Mouse (Mus musculus) kidney, postnatal 10 days (tissue): ENCODE measurements around the gene Trpv4.
A peak's percentile ranks its signal among the peaks of the same experiment; 100 is the strongest.

Experiments
- DNase-seq: peaks from one replicate; pipeline ENCODE4 v3.0.0; 2021; ENCODE audit warnings: mixed read lengths

Gene Trpv4

DNA sequence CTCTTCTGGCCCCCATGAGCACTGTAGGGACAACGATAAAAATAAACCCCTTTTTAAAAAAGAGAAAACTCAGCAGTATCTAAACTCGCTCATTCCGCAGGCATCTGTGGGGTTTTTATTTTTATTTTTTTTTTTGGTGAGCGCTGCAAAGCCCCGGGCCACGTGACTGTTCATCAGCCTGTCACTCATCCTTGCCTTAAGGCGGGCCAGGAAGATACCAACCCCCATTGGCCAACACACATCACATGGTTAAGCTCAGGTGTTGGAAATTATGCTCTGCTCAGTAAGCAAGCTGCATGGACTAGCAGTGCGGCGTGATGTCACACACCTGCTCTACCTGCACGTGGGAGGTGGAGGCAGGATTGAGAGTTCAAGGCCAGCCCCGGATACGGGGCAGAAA is 40.4 kb downstream of the Trpv4 start:
- no peak for DNase-seq

DNA sequence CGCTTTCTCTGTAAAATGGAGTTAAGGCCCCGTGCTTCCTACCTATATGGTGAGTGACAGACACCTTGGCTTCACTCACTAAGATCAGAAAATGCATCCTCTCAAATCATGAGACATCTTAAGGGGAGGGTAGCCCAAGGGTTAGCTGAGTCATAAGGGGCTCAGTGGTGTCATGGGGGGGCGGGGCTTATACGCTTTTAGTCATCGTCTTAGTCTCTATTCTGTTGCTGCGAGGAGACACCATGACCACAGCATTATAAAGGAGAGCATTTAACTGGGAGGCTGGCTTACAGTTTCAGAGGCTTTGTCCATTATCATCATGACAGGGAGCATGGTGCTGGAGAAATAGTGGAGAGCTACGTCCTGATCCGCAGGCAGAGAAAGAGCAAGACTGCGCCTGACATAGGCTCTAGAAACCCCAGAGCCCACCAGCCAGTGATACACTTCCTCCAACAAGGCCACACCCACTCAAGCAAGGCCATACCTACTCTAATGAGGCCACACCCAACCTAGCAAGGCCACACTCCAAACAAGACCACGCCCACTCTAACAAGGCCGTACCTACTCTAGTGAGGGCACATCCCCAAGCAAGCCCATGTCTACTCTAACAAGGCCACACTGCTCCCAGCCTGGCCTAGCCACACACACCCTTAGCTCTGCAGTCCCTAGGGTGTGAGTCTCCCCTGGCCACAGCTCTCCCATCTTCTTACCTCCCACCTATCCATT is 41.7 kb downstream of the Trpv4 start:
- DNase-seq, result no peak

DNA sequence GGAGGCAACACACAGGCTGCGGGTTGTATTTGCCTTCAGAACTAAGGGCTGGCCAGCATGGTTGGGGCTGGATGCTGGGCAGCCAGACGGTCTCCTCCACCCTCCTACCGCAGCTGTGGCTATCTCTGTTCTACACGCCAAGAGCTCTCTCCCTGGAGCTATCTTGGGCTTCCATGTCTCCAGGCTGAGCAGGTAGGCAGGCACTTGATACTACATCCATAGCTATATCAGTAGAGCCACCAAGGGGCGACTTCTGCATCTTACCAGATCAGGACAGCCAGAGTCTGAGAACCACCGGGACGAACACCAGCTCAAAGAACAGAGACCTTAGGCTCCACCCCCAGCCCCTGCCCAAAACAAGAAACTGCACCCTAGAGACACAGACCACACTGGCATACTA is 43.4 kb downstream of the Trpv4 start:
- no peak for DNase-seq

DNA sequence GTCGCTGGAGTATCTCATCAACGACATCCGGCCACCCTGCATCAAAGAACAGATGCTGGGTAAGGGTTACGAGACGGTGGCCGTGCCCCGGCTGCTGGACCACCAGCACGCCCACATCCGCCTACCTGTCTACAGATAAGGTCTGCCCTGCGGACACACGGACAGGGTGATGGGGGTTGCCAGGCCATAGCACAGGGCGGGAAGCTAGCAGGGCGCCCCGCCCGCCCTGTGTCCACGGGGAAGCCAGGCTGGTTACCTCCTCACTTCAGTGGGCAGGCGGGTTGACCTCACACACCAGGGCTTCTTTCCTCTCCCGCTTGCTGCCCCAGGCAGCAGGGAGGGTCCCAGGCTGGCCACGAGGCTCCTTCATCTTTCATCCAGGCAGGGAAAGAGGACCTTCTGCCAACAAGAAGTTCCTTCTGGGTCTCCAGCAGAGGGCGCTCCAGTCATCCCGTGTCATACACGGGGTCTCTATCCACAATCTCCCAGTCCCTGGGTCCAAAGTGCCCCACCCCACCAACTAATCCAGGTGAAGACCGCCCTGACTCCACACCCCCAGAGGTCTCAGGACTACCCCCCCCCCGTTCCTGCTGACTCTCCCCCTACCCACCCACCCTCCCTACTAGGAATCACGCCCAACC is 46.1 kb downstream of the Trpv4 start:
- peak; percentile 52 for DNase-seq

DNA sequence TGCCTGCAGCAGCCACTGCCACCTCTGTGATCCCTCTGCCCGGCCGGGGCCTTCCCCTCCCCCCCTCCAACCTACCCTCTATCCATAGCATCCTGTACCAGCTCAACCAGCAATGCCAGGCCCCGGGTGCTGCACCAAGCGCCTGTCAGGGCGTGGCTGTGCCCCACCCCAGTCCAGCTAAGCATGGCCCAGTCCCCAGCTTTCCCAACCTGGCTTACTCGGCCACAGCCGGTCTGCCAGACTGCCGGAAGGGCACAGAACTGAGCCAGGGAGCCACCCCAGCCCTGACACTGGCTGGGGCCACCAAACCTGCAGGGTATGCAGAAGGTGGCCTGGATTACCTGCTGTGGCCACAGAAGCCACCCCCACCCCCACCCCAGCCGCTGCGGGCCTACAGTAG is 47.0 kb downstream of the Trpv4 start:
- DNase-seq, result no peak

DNA sequence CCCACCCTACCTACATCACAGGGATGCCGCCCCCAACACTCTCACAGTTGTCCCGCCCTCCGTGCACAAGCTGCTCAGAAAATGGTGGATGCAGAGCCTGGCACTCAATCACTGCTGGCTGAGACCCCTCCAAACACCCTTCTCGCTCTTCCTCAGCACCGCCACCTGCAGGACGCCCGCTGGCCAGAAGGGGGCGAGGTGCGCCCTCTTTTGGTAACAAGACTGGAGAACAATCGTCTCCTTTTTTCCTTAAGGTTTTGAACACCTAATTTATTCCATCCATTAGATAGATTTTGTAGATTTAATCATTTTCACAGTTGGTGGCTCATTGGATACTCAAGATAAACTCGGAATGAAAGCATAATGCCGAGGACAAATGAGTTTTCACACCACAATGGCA is 49.7 kb downstream of the Trpv4 start:
- peak; percentile 92 for DNase-seq

DNA sequence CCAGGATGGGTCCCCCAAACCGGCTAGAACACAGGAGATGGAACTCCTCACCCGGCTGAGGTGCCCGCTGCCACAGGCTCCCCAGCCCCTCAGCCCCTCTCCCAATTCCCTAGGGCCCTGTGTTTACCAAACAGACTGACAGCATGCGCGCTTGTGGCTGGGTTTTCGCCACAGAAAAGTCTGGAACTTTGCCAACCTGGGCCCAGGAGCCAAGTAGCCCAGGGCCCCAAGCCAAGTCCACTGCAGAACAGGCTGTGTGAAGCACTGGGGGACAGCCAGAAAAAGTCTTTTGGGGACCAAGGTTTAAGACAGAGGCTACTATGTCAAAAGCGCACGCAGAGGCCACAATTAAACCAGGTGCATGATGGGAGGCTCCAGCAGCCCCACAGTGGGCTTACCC is 50.6 kb downstream of the Trpv4 start:
- peak; percentile 78 for DNase-seq

DNA sequence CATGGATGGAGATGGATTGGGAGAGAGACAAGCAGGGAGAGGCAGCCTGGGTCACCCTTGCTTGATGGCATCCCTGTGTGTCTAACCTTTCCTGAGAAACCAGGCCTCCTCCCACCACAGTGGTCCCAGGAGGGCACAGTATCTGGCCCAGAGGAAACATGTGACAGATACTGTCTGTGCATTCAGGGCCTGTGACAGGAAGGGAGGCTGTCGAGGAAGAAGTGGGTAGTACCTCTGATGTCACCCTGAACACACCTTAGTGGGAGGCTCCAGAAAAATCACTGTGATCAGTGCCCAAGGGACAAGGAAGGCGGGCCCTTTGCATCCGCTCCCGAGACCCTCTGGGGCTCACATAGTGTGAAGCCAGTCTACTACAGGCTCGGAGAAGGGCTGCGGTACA is 52.2 kb downstream of the Trpv4 start:
- no peak for DNase-seq

DNA sequence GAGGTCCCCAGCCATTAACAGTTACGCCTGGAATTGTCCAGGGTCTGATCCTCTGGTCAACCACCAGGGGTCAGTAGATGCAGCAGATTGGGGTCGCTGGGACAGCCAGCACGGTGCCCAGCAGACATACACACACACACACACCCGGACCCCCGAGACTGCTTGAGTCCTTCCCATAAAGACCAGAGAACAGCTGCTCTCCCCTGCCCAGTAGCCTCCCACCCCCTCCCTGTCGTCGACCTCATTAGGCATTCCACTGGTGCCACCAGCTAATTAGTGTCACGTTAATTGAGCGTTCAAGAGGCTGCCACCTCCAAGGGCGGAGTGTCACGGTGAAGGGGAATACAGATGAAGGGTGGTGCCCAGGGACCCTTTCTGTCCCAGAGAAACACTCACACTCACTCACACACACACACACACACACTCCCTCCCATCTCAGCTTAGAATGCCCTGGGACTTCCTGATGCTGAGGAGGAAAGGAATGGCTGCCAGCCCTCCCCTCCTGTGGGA is 53.4 kb downstream of the Trpv4 start:
- no peak for DNase-seq

DNA sequence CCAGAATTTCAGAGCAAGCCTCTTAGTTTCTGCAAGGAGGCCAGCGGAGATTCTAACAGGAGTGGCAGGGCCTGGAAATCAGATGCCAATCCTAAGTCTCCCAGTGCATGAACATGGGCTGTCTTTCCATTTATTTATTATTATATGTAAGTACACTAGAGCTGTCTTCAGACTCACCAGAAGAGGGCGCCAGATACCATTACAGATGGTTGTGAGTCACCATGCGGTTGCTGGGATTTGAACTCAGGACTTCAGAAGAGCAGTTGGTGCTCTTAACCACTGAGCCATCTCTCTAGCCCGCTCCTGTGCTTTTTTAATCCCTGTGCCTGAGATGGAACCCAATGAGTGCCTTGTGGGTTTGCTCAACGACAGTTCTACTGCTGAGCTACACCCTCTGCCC is 54.2 kb downstream of the Trpv4 start:
- DNase-seq, result no peak

DNA sequence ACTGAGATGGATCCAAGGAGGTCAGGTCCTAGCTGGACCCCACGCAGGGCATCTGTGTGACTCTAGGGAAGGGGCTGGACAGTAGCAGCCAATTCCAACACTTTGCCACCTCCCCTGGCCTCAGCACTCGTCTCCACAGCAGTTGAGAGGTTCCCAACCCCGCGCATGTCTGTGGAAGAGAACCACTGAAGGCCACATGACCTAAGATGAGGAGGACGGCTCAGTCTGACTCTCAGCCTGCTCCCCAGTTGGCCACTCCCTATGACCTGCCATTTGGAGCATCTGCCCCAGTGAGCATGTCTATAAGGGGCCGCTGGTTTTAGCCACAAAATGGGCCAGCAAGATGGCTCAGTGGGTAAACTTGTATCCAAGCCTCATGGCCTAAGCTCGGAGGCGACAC is 56.2 kb downstream of the Trpv4 start:
- no peak for DNase-seq

DNA sequence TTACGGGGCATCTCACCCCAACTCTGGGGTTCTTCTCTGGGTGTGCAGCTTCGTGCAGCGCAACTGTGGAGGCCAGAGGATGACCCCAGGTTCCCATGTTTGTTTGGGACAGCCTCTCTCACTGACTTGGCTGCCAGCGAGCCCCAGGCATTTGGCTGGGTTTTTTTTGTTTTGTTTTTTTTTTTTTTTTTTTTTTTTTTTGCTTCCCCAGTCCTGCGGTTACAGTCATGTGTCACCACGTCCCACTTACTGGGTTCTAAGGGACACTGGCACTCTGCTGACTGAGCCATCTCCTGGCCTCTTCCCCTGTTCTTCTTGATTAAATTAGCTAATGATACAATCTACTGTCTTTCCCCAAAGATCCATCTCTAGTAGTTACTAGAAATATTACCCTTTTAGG is 60.6 kb downstream of the Trpv4 start:
- no peak for DNase-seq

DNA sequence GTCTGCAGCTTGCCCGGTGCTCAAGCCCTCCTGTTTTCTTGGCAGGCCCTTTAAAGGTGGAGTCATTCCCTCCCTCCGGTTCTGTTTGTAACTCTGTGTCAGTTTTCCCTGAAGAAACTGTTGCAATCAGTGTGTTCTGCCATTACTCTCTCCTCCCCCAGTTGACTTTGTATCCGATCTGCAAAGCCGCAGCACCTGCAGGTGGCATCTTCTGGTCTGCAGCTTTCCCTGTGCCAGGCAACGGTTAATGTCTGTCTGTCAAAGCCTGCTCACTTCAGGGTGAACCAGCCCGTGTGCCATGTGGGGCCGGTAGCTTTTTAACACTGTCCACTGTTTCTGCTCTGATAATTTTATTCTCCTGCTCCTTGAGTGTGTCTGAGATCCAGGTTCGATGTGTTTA is 61.0 kb downstream of the Trpv4 start:
- peak; percentile 25 for DNase-seq

DNA sequence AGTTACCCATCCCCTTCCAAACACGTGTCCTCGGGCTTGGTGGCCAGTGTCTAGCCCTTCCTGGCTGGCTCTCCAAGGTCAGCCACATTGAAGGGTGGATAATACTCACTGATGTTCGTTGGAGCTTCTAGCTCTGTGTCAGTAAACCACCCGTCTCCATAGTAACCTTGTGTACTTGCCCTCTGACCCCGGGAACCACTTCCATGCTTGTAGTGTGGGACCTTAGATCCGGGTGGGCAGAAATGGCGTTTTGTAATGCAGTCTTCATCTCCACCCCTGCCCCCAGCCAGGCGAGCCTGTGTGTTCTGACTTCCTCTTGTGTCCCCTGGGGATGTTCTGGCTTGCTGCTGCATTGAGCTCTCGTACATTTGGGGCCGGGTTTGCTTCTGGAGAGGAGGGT is 61.6 kb downstream of the Trpv4 start:
- DNase-seq, result peak; percentile 69

DNA sequence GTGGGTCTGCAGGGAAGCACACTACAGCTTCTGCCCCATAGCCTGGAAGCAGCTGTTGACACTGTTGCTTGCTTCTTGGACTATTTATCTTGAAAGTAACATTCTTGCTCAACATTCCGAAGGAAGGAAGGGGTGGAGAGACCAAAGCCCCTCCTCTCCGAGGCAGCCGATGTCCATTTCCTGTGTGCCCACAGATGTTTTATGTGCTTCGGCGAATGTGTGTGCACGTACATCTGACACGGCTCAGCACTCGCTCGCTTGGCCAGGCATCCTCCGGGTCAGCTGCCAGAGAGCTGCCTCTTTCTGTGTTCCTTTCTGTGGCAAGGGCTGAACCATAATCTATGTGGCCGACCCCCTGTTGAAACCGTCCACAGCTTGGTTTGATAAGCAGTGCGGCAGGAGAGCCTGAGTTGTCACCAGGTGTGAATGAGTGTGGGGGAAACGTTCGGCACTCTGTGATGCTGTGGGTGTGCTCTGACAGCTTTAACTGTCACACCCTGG is 63.4 kb downstream of the Trpv4 start:
- DNase-seq, result peak; percentile 77

DNA sequence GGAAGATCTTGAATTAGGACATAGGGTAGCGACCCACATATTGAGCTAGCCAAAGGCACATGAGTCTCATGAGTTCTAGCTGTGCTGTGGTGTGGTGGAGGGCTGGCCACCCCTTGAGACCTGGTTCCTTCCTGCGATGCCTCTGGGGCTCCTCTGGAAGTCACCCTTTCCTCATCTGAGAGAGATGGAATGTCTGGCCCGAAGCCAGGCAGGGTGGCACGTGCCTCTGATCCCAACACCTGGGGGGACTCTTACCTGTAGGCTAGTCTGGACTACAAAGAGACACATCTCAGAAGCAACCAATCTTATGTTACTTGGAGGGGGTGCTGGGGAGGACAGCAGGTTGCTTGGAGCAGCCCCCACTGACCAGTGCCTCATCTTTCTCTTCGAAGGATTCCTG is 64.3 kb downstream of the Trpv4 start:
- DNase-seq, result peak; percentile 79

DNA sequence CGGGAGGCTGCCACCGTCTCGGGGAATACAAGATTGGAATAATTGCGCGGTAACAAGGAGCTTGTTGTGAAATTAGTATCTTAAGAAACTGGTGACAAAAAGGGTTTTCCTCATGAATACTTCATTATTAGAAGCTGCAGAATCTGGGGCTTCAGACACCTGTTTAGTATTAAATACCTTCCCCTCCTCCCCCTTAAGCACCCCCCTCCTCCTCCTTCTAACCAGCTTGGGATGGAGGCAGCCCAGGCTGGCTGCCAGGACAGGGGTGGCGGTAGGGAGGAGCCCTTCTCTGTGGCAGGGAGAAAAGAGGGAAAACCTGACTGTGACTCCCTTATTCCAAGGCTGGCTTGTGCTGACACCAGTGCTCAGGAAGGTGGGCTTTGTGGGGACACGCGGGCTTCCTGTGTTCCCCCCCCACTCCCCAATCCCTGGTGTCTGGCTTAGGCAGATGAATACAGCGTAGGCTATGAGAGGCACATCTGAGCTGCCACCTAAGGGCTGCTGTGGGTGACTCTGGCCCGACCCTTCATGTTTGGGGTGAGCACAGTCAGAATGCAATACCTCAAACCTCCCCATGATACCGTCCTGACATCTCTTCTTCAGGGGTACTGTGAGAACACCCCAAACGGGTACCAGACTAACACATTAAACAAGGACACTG is 64.9 kb downstream of the Trpv4 start:
- no peak for DNase-seq

DNA sequence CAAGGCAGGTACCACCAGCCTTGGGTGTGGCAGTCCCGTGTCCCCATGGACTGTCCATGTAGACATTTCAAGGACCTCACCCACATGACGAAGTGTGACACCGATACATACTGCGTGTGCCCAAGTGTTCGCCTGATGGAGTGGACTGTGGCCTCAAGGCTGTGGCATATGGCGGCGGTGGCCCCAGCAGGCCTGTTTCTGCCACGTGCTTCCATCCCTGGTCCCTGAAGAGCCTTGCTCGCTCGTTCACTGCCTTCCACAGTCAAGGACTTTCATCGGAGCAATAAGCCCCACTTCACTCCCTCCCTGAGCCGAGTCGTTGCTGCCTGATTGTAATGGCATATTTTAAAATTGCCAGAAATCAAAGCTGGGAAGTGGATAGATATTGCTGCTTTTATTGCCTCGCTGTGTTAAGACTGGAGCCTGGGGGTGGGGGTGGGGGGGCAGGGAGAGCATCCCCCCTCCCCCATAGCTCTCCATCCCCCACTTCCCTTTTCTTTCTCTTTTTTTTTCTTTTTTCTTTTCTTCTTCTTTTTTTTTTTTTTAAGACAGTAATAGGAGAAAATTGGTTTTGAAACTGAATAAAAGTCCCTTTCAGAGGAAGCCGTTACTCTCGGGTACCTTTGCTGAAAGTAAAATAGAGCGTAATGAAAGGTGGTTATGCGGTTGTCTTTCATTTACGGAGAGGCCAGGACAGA is 65.6 kb downstream of the Trpv4 start:
- no peak for DNase-seq

DNA sequence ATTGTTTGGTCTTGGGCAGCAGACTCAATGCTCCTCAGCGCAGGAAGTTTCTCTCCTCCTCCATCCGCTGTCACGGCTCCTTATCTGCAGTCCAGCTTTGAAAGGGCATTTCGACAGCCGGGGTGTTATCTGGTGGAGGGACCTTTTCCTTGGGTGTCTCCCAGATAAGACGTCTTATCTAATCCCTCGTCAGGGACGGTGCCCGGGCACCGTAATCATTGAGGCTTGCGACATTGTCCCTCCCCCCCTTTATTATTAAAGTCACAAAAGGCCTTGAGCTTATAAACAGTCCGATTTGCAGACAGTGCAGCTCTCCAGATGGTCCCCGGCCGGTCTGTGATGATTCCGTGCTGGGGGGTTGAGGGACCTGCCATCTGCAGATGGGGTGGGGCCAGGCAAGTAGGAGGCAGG is 67.1 kb downstream of the Trpv4 start:
- DNase-seq, result no peak

DNA sequence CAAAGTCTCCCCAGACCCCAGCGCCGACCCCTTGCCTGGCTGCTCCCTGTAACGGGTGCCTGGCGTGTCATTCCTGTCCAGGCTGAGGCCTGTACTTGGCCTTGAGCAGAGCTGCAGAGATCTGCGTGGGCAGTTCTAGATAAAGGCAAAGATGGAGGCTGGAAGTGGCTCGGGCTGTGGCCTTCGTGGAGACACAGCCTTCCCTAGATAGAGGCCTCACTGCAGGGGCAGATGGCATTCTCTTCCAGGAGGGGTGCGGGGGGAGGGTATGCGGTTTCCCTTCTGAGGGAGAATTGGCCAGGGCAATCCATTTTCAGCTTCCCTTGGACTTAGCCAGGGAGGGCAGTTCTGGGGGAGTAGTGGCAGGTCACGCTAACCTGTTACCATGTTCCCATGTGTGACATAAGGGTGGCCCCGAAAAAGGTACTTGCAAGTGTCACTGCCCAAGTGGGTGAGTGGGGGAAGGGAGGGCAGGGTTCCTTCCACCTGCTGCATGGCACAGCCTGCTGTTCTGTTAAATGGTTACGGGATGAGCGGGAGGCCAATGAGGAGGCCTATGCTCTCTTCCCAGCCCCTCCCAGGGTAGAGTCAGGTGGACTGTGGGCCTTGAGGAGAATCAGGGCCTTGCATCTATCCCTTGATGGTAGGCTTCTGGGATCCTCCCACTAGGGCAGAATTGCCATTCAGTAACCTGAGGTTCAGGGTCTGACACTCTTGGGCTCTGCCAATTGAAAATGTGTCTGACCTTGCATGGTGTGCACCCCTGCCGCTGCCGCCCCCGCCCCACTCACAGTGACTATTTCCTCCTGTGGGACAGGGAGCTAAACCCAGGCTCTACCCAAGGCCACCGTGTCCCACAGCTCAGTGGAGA is 67.9 kb downstream of the Trpv4 start:
- no peak for DNase-seq

DNA sequence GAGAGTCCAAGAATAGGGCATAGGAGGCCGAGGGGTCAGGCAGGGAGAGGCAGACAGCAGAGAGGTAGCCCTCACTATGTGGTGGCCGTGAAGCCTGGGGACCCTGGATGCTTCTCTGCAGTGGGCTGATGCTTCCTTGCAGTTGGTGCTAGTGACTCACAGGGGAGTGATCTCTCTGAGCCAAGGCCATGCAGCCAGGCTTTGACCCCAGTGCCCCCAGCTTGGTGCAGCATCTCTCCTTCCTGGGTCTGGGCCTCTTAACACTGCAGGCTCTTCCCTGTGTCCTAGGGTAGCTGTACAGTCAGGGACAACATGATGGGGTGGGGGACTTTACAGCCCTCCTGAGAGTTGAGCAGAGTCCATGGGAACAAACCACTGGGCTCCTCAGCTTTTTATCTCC is 68.8 kb downstream of the Trpv4 start:
- no peak for DNase-seq

DNA sequence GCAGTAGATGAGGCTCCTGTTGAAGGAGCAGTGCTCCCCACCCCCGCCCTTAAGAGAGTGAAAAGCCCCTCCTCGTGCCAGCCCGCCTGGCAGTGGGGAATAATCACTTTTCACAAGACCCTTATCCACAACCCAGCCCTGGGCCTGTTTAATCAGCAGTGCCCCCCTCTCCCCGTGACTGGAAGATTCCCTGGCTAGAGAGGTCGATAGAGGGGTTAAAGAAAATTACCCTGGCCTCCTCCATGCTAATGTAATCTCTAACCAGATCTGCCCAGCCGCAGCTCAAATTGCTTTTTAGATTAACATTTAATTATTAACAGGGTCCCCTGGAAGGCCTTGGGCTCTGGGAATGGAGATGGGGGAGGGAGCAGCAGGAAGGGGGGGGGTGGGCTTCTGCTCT is 69.2 kb downstream of the Trpv4 start:
- no peak for DNase-seq
